Mouse (Mus musculus) liver, postnatal 0 days (tissue): Measurements from ENCODE around the gene Olfr1009.

ENCODE experiments used
- CTCF ChIP-seq: sonication (generic); IDR thresholded peaks from 2 replicates; pipeline ENCODE4 v1.5.1; 2016; ENCODE audit warnings: antibody characterized with exemption, low read depth
- EP300 ChIP-seq: IDR thresholded peaks from 2 replicates; pipeline ENCODE4 v1.6.1; 2016; ENCODE audit warnings: antibody characterized with exemption, low read depth, mild to moderate bottlenecking

- TF ChIP-seq EP300 = no peak
- TF ChIP-seq CTCF = no peak
These were observed 57.2 kb downstream of the Olfr1009 start, which contains the start of gene Olfr1014 for GRCm38 (mm10) chr2:85772413-85772812.
